Mouse (Mus musculus) embryonic facial prominence, embryonic 11.5 days (tissue): Measurements from ENCODE around the gene Alad. TPM values are rescaled to one million over a fixed set of nuclear protein-coding genes. Genes with fewer than 3 reads are reported as not detected.

ENCODE experiments used
- ATAC-seq: fragments of 200-750 bp; cut with Nextera tagmentation; replicated peaks from 2 replicates; pipeline ENCODE4 v1.8.0; 2017; ENCODE audit warnings: low read depth; ENCODE audit not compliant: insufficient number of reproducible peaks, low FRiP score, low TSS enrichment
- DNase-seq: peaks from one replicate; pipeline ENCODE4 v3.0.0-alpha.2; 2015; ENCODE audit warnings: low spot score
- H3K27ac ChIP-seq: fragments of 300-500 bp; sonication (generic); replicated peaks from 2 replicates; pipeline ENCODE4 v1.5.1; 2014; ENCODE audit warnings: mild to moderate bottlenecking, low read depth, low read length, control low read depth
- H3K27me3 ChIP-seq: fragments of 300-500 bp; sonication (generic); 2 replicates; pipeline ENCODE4 v1.6.1; 2014; ENCODE audit warnings: mild to moderate bottlenecking, low read length, moderate library complexity, mixed read lengths; ENCODE audit not compliant: control insufficient read depth, insufficient read depth
- H3K36me3 ChIP-seq: fragments of 300-500 bp; sonication (generic); replicated peaks from 2 replicates; pipeline ENCODE4 v1.6.1; 2014; ENCODE audit warnings: low read depth, mild to moderate bottlenecking, low read length, moderate library complexity, mixed read lengths; ENCODE audit not compliant: control insufficient read depth, insufficient read depth
- H3K4me1 ChIP-seq: fragments of 300-500 bp; sonication (generic); 2 replicates; pipeline ENCODE4 v1.6.1; 2014; ENCODE audit warnings: low read length, mixed read lengths; ENCODE audit not compliant: control insufficient read depth, insufficient read depth
- H3K4me2 ChIP-seq: fragments of 300-500 bp; sonication (generic); 2 replicates; pipeline ENCODE4 v1.6.1; 2014; ENCODE audit warnings: low read depth, mild to moderate bottlenecking, control low read depth, low read length, moderate library complexity
- H3K4me3 ChIP-seq: fragments of 300-500 bp; sonication (generic); 2 replicates; pipeline ENCODE4 v1.5.1; 2014; ENCODE audit warnings: low read depth, low read length, control low read depth
- H3K9ac ChIP-seq: fragments of 300-500 bp; sonication (generic); replicated peaks from 2 replicates; pipeline ENCODE4 v1.6.1; 2014; ENCODE audit warnings: mild to moderate bottlenecking, control low read depth, low read length
- H3K9me3 ChIP-seq: fragments of 300-500 bp; sonication (generic); replicated peaks from 2 replicates; pipeline ENCODE4 v1.6.1; 2016; ENCODE audit warnings: mild to moderate bottlenecking, low read length, inconsistent platforms, mixed read lengths; ENCODE audit not compliant: control insufficient read depth
- WGBS: fragments of 180-500 bp; shearing (Covaris S2); extraction: QIAGEN DNeasy Blood & Tissue Kit; methylation state at CpG from one replicate; pipeline ENCODE4 v1.1.7; 2014; 5-methylcytosine and 5-hydroxymethylcytosine counted together
- polyA plus RNA-seq: library from polyadenylated mRNA; unstranded; fragments of >200 nt; fragmentation: Nextera tagmentation; extraction: Ambion mirVana; gene quantifications from 2 replicates; pipeline ENCODE4 v1.2.1, GENCODE M21; 2014

The Alad gene
- polyA plus RNA-seq, 1 experiment from 2014 or later = 90.2 TPM

GRCm38 (mm10) chr4:62463124-62463523 lies 56.6 kb downstream of the Alad start:
- ATAC-seq (no peak), DNase-seq (no peak)
- Histone ChIP-seq H3K9ac (no peak overlapping the region), H3K4me3 (no peak overlapping the region), H3K4me1 (no peaks in the 10 kb centered on the region), H3K27ac (no peak overlapping the region), H3K4me2 (no peak overlapping the region), H3K27me3 (no peaks in the 10 kb centered on the region), H3K36me3 (no peaks in the 10 kb centered on the region), H3K9me3 (no peaks in the 10 kb centered on the region)
- 89% methylated on average over 2 of the region's 2 CpGs for WGBS

GRCm38 (mm10) chr4:62460348-62460747 lies 59.4 kb downstream of the Alad start:
- H3K4me3 ChIP-seq = no peak overlapping the region
- H3K9ac ChIP-seq = no peak overlapping the region
- H3K9me3 ChIP-seq = no peaks in the 10 kb centered on the region
- ATAC-seq (no peak), DNase-seq (no peak)
- H3K27me3 ChIP-seq = no peaks in the 10 kb centered on the region
- 90% methylated on average over 8 of the region's 8 CpGs for WGBS
- H3K27ac ChIP-seq = no peak overlapping the region
- no peaks in the 10 kb centered on the region for H3K4me1 ChIP-seq
- no peak overlapping the region for H3K4me2 ChIP-seq
- no peaks in the 10 kb centered on the region for H3K36me3 ChIP-seq

Other genes starting within 250 kb of the Alad start
- gene Fkbp15, start 159.4 kb downstream of the Alad start, polyA plus RNA-seq = 16.3 and 18.4 TPM in 2 replicates
- gene Slc31a1, start 159.2 kb downstream of the Alad start, polyA plus RNA-seq = 49.0 and 51.2 TPM in 2 replicates
- gene Cdc26, start 111.3 kb downstream of the Alad start, polyA plus RNA-seq = 231 TPM in 2 replicates
- gene Prpf4, start 111.1 kb downstream of the Alad start, polyA plus RNA-seq = 31.8 and 31.9 TPM in 2 replicates
- gene Rnf183, start 84.7 kb downstream of the Alad start, polyA plus RNA-seq = not detected in 2 replicates
- 6.4 and 7.1 TPM in 2 replicates for gene Wdr31, start 49.0 kb downstream of the Alad start, polyA plus RNA-seq
- gene Bspry, start 39.9 kb downstream of the Alad start, polyA plus RNA-seq = 1.8 and 2.2 TPM in 2 replicates
- gene Hdhd3, start 16.5 kb downstream of the Alad start, polyA plus RNA-seq = 10.1 and 15.2 TPM in 2 replicates
- gene Pole3, start 5.2 kb upstream of the Alad start, polyA plus RNA-seq = 103 and 105 TPM in 2 replicates
- 0.66 and 0.83 TPM in 2 replicates for gene 4933430I17Rik, start 5.5 kb upstream of the Alad start, polyA plus RNA-seq
- gene Rgs3, start 39.9 kb upstream of the Alad start, polyA plus RNA-seq = 21.0 and 24.8 TPM in 2 replicates